In the genomic region with DNA sequence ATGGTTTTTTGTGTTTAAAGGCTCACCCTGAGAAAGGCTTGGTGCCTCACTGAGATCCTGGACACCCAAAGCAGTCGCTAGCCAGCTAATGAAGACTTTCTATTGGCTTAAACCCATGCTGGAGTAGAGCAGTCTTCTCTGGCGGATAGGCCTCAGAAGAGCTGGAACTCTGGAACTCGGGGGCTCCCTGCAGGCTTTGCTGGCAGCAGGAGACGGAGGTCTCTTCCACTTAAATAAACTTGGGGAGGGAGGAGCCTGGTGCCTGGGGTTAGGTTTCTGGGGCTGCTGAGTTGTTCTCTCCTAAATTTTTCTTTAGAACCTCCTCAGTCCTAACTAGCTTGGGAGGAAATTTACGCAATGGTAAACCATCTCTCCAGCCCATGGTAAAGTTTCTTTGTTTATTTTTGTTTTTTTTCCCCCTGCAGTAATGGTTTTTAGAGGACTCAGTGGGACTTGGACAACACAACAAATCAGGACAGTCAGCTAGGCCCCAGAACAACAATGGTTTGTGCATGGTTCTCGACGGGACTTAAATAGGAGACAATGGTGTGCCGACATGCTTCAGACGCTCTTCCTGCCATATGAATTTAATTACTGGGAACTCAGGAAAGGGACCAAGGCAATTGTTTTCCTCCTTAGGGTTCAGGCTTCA, we compare ENCODE assay signal across 9 mouse cellular contexts. TPM values are rescaled to one million over a fixed set of nuclear protein-coding genes. Genes with fewer than 3 reads are reported as not detected.
A peak's percentile ranks its signal among the peaks of the same experiment; 100 is the strongest.
DNase-seq lines count a peak whose midpoint lies in the region; ATAC-seq and TF ChIP-seq lines count a peak whose summit lies in the region.
"Had no signal": no experiment of that assay in that cellular context is flagged by ENCODE, and none has a peak within 500 bp of the region (broad histone marks: within the 10 kb centered on the region; RNA-seq: fewer than 3 reads in every experiment).

No protein-coding gene starts in this region.

- TF ChIP-seq POLR2A in small intestine, adult 2 months (IDR thresholded peaks at IDR 0.05; ENCODE audit: low read depth, low read length): no peak

- WGBS in forebrain, embryonic 15.5 days: 38% methylated on average over 9 of the region's 9 CpGs
- WGBS in limb, embryonic 11.5 days: 33% methylated on average over 9 of the region's 9 CpGs
- 76% methylated on average over 9 of the region's 9 CpGs for WGBS in small intestine, adult 2 months

- ATAC-seq in forebrain, embryonic 15.5 days (replicated peaks): no peak
- peak; percentile 54 for ATAC-seq in limb, embryonic 11.5 days (ENCODE audit: insufficient number of reproducible peaks, low FRiP score, low TSS enrichment, low read depth)

- H3K27ac ChIP-seq in layer of hippocampus, adult 2 months: peak overlapping the region; percentile 32; the same call in 1 of the 2 replicates
- H3K27ac ChIP-seq in forebrain, embryonic 15.5 days (replicated peaks): peak overlapping the region; percentile 39
- peak overlapping the region; percentile 91 for H3K27ac ChIP-seq in limb, embryonic 11.5 days (replicated peaks; ENCODE audit: low read depth, low read length)
- H3K27ac ChIP-seq in small intestine, adult 2 months (ENCODE audit: insufficient read depth, low read depth, low read length): 0 out of 2 replicates have a peak overlapping the region, but pooled peaks have one; percentile 5

- no peaks in the 10 kb centered on the region for H3K9me3 ChIP-seq in forebrain, embryonic 15.5 days
- no peaks in the 10 kb centered on the region for H3K9me3 ChIP-seq in limb, embryonic 11.5 days (ENCODE audit: control insufficient read depth, low read length)

- no peak for DNase-seq in layer of hippocampus, adult 2 months (ENCODE audit: low spot score in 2 of 2)
- DNase-seq in layer of hippocampus, postnatal 25 days (ENCODE audit: extremely low spot score in 1 of 2, low spot score in 1 of 2): no peak
- no peak for DNase-seq in limb, embryonic 11.5 days (ENCODE audit: low spot score)
- no peak for DNase-seq in gastrocnemius, adult 8-10 months (ENCODE audit: low spot score in 2 of 2)
- DNase-seq in spleen, postnatal 14 days (ENCODE audit: low spot score in 2 of 2): no peak

- no peaks in the 10 kb centered on the region for H3K4me1 ChIP-seq in forebrain, embryonic 15.5 days
- H3K4me1 ChIP-seq in limb, embryonic 11.5 days (ENCODE audit: control insufficient read depth, insufficient read depth, low read length): peaks cover 7% of the 10 kb centered on the region
- no peaks in the 10 kb centered on the region for H3K4me1 ChIP-seq in small intestine, adult 2 months (ENCODE audit: control insufficient read depth, insufficient read depth, insufficient read length, low read length)

- no peak overlapping the region for H3K9ac ChIP-seq in forebrain, embryonic 15.5 days (replicated peaks)
- H3K9ac ChIP-seq in limb, embryonic 11.5 days (ENCODE audit: low read length): peak overlapping the region; percentile 56

- TF ChIP-seq CTCF in layer of hippocampus, adult 2 months (conservative IDR thresholded peaks at IDR 0.05): no peak
- TF ChIP-seq CTCF in small intestine, adult 2 months (IDR thresholded peaks at IDR 0.05; ENCODE audit: extremely low read depth, insufficient read length, insufficient replicate concordance, low read depth, low read length): no peak

- H3K36me3 ChIP-seq in forebrain, embryonic 15.5 days: no peaks in the 10 kb centered on the region
- H3K36me3 ChIP-seq in limb, embryonic 11.5 days (ENCODE audit: control insufficient read depth, insufficient read depth, low read length): no peaks in the 10 kb centered on the region
- H3K36me3 ChIP-seq in small intestine, adult 2 months (ENCODE audit: control insufficient read depth, insufficient read depth, low read length): no peaks in the 10 kb centered on the region

- no peak overlapping the region for H3K4me2 ChIP-seq in forebrain, embryonic 15.5 days (replicated peaks)
- H3K4me2 ChIP-seq in limb, embryonic 11.5 days (ENCODE audit: low read depth, severe bottlenecking): no peak overlapping the region

- H3K27me3 ChIP-seq in forebrain, embryonic 15.5 days: no peaks in the 10 kb centered on the region
- no peaks in the 10 kb centered on the region for H3K27me3 ChIP-seq in limb, embryonic 11.5 days (ENCODE audit: control insufficient read depth, insufficient read depth, low read length)
- no peaks in the 10 kb centered on the region for H3K27me3 ChIP-seq in small intestine, adult 2 months (ENCODE audit: control insufficient read depth, insufficient read depth, low read length)

- H3K4me3 ChIP-seq in layer of hippocampus, adult 2 months: no peak overlapping the region
- no peak overlapping the region for H3K4me3 ChIP-seq in forebrain, embryonic 15.5 days
- H3K4me3 ChIP-seq in limb, embryonic 11.5 days (ENCODE audit: low read depth, low read length): no peak overlapping the region
- no peak overlapping the region for H3K4me3 ChIP-seq in small intestine, adult 2 months (ENCODE audit: low read depth, low read length)

RNA-seq across cellular contexts. Expression of gene Tex44, which starts 38.2 kb away (rescaled TPM):
- total RNA-seq in layer of hippocampus, adult 2 months (2021): not detected
- not detected for total RNA-seq in layer of hippocampus, postnatal 25 days (2021)
- polyA plus RNA-seq in forebrain, embryonic 15.5 days (2015; fragmentation: Nextera tagmentation; extraction: Ambion mirVana): not detected in 2 replicates
- not detected in 2 replicates for polyA plus RNA-seq in limb, embryonic 11.5 days (2014; fragmentation: Nextera tagmentation; extraction: Ambion mirVana)
- polyA plus RNA-seq in small intestine, adult 2 months (2012; rRNA removed): not detected in 2 replicates
- total RNA-seq in gastrocnemius, adult 8-10 months (2022): not detected
- total RNA-seq: hematopoietic stem cell, adult 5-6 weeks had no signal
- polyA plus RNA-seq: liver, embryonic 16.5 days had no signal

RNA-seq across cellular contexts. Expression of gene Nmur1, which starts 38.3 kb away (rescaled TPM):
- not detected for total RNA-seq in layer of hippocampus, adult 2 months (2021)
- not detected for total RNA-seq in layer of hippocampus, postnatal 25 days (2021)
- polyA plus RNA-seq in forebrain, embryonic 15.5 days (2015; fragmentation: Nextera tagmentation; extraction: Ambion mirVana): 0.18 TPM in 1 of 2 replicates, not detected in the other
- polyA plus RNA-seq in limb, embryonic 11.5 days (2014; fragmentation: Nextera tagmentation; extraction: Ambion mirVana): 0.12 and 0.40 TPM in 2 replicates
- polyA plus RNA-seq in small intestine, adult 2 months (2012; rRNA removed): 5.6 and 11.1 TPM in 2 replicates
- not detected for total RNA-seq in gastrocnemius, adult 8-10 months (2022)
- total RNA-seq: hematopoietic stem cell, adult 5-6 weeks had no signal
- polyA plus RNA-seq: liver, embryonic 16.5 days had no signal

Comparison
In these comparisons a context has a peak if more than half of its experiments do, and no peak if none do; other contexts are left out.
1. H3K27ac ChIP-seq: peak in every context shown above with its lines; median percentile 91 in limb, embryonic 11.5 days; 39 in forebrain, embryonic 15.5 days; 32 in layer of hippocampus, adult 2 months; 5 in small intestine, adult 2 months.